Mouse (Mus musculus): ENCODE results near the gene Gas2l3.

DNA sequence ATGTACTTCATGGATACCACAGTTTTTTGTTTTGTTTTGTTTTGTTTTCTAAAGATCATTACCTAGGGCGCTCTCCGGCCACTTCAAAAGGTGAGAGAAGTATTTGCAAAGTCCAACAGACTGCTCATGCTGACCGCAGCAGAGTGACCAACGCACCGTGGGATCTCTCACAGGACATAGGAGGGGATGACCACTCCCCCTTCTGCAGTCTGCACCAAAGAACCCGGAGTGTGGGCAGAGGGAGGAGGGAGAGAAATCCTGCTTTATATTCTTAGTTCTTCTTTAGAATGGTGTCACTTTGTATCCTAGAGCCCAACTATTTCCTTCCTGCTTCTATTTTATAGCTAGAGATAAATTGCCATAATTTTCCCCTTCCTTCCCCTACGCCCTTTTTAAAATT, 48.4 kb downstream of the Gas2l3 start:
- TF ChIP-seq GATA1 (IDR thresholded peaks at IDR 0.05; ENCODE audit: low read length) (no peak), TAL1 (IDR thresholded peaks at IDR 0.05; ENCODE audit: low read length) (no peak)

Data from erythroblast, embryonic 14.5 days (primary cell).